Mouse (Mus musculus): ENCODE measurements around the gene Lzic. TPM values are rescaled to one million over a fixed set of nuclear protein-coding genes. Genes with fewer than 3 reads are reported as not detected.

Lzic gene
- total and polyA plus RNA-seq, 3 experiments: 22.3 to 27.7 (median 22.6) TPM

DNA sequence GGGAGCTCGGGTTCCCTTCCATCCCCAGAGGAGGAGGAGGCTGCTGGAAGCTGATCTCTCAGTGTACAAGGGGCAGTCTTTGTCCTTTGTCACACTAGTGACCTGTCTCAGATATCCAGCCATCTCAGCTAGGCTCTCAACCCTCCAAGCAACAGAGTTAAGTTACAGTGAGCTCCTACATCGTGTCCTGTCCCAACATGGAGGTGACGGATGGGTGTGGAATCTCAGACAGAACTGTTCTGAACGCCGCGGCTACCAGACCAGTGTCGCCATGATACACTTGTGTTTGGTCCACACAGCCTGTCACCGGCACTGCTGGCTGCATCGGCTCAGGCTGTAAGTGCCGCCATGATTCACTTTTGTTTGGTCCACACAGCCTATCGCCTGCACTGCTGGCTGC is 8.0 kb upstream of the Lzic start, which contains the start of gene Tmem274:
Gene Tmem274, plus strand, starts transcription at position 301 of the 400 bp plus-strand sequence.
- DNase-seq: no peak

DNA sequence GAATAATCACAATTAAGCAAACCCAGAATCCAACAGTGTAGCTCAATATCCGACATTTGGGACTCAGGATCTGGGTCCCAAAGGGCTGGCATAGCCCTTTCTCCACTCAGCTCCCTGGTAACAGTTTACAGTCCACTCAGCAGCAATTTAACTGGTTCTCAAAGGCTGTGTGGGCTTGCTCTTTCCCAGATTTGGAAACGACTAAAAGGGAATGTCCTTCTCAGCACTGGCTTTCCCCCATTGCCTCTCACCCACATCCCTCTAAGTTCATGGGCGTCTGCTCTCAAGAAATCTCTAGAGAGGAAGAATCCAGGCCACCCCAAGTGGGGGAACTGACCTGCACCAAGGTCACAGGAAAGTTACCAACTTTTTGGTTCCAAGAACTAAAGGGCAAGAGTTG is 463 bp upstream of the Lzic start:
- no peak for DNase-seq

DNA sequence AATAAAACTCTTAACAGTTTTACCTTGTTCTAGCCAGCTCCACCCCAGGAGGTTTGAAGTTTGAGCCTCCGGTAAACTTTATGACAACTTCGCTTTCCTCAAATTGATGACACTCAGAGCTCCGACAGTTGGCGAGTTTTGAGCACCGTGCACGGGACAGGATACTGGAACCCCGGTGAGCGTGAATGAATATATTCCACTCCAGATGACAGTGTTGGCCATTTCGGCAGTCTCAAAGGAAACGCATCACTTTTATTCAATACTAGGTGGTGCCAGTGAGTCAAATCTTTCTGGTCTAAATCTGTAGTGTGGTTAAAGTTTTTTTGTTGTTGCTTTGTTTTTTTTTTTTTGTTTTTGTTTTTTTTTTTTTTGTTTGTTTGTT is 787 bp downstream of the Lzic start:
- peak; percentile 31 for DNase-seq

DNA sequence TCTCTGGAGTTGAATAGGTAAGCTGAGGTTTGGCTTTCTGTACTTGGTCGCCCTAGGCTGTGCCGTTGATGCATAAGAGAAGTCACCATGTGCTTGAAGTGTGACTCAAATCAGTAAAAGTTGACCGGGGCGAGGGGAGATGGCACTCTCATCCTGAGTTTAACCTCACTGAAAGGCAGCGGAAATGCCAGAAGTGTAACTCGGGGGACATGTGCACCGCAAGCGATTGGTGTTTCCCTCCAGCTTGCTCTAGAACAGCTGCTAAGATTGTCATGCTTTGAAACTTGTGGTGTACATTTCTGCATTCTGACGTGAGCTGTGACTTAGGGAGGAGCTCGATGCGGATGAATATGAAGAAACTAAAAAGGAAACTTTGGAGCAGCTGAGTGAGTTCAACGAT is 2.7 kb downstream of the Lzic start:
- no peak for DNase-seq

DNA sequence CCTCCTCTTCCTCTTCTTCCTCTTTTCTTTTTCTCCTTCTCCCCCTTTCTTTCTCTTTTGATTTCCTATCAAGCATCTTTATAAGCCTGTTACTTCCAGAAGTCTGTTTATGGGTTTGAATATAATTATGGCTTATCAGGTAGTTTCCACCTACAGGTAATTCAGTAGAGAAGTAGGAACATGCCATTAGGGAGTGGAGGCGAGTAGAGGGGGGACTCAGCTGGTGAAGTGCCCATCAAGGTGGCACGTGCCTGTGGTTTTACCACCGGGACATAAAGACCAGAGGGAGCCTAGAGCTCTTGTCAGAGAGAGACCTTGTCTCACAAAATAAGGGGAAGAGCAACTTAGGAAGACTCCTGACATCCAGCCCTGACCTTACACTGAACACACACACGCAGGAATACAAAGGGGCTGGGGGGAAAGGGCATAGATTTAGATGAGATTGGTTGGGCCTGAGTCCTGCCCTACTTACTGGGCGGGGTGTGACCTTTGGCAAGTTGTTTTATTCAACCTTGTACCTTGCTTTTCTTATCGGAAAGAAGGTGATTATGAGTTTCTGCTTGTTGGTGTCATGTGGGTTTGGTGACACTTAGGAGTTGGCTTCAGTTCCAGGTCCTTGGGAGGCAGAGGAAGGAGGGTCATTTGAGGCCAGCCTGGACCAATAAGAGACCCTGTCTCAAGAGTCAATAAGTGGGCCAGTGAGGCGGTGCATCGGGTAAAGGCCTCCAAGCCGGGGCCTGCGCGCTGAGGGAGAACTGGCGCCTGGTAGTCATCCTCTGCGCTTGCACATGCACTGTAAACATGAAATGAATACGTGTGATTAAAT is 4.6 kb downstream of the Lzic start:
- no peak for DNase-seq

DNA sequence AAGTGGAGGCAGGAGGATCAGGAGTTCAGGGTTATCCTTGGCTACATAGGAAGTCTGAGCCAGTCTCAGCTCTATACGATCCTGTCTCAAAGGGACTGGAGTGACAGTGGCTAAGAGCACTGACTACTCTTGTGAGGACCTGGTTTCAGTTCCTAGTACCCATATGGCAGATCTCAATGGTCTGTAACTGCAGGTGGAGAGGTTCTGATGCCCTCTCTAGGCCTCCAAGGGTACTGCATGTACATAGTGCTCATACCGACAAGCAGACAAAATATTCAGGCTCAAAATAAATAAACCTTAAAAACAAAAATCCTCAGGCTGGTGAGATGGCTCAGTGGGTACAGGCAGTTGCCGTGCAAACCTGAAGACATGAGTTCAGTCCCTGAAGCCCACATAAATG is 6.1 kb downstream of the Lzic start:
- no peak for DNase-seq

DNA sequence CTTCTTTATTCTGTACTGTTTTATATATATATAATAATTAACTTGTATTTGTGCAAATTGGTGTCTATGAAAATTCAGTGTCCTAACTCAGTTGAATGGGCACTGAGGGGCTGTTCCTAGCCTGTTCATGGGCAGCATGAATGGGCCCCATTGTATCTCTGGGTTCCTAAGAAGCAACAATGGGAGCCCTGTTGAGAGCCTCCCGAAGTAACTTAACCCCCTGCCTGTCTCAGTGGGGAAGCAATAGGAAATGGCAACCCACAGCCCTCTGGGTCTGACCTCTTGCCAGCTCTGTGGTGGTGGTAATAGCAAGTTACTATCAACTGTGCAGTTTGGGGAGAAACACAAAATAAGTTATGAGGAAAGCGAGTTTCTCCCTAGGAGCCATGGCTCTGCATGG is 11.6 kb downstream of the Lzic start:
- DNase-seq: no peak

DNA sequence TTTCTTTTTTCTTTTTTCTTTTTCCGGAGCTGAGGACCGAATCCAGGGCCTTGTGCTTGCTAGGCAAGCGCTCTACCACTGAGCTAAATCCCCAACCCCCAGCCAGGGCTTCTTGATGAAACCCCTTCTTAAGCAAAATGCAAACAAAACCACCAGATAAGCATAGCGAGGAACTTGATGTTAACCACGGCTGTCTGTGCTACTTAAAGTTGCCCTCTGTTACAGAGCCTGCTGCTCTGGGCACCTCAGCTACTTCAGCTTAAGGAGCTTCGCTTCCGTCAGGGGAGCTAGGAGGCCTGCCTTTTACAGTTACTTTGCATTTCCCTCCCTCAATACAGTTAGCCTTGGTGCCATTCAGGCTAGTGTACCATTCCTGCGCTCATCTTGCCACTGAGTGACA is 13.9 kb downstream of the Lzic start:
- DNase-seq: no peak

DNA sequence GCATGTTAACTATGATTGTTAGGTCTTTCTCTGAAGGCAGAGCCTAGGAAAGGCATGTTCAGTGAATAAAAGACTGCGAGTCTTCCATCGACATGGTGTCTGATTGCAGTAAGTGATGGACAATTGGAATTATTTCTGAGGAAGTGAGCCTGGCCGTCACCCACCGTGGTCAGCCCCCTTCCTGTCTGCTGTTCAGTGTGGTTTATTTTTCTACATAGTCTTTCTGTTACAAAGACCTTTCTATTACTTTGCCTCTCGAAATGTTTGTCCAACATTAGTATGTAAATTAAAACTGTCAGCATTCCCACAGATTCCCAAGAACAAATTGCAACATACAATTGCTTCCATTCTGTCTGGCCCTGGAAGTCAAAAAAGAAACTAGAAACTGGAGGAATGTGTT is 14.8 kb downstream of the Lzic start:
- no peak for DNase-seq

DNA sequence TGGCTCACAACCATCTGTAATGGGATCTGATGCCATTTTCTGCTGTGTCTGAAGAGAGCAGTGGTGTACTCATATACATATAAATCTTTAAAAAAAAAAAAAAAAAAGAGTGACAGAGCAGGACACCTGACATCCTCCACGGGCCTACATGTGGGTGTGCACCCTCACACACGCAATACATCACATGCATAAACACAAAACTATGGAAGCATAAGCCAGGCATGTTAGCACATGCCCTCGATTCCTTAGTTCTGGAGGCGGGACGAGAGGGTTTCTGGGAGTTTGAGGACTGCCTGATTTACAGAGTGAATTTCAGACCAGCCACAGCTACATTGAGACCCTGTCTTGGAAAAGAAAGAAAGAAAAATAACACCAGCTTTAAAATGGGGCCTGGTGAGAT is 19.3 kb downstream of the Lzic start:
- no peak for DNase-seq

DNA sequence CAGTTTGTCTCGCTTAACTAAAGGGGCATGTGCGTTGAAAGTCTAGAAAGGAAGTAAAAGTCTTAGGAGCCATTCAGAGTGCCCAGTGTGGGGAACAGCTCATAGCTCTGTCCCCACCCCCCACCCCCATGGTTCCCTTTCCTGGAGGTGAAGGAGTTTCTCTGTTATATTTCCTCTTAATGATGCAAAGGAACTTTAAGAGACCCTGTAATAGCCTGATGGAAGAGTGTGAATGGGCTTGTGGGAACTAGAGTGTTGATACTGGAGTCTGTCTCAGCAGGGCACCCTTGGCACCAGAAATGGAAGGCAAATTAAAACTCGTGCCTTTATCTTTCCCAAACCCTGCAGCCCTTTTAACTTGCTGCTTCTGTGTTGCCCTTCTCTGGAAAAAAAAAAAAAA is 19.8 kb downstream of the Lzic start:
- DNase-seq: no peak

DNA sequence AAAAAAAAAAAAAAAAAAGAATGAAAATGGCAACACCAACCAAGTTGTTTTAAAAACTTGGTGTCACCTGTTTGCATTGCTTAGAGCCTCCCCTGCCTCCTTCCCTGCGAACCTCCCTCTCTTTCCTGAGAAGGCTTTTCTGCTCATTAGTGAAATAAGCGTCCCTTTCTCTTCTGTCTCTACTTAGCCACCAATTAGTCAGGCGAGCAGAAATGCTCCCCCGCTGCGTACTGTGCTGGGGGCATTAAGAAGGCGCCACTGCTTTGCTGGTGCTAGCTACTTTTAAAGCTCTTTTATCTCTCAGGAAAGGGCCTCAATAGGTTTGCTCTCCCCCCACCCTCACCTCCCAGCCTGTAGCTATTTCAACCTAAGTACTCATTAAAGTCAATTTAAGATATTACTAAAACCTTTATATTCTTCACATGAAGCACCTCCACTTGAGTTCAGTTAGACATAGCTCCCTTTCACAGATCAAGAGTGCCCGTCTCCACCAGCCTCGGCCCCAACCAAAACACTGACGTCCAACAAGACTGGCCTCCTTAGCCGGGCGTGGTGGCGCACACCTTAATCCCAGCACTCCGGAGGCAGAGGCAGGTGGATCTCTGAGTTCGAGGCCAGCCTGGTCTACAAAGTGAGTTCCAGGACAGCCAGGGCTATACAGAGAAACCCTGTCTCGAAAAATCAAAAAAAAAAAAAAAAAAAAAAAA is 20.4 kb downstream of the Lzic start:
- no peak for DNase-seq

DNA sequence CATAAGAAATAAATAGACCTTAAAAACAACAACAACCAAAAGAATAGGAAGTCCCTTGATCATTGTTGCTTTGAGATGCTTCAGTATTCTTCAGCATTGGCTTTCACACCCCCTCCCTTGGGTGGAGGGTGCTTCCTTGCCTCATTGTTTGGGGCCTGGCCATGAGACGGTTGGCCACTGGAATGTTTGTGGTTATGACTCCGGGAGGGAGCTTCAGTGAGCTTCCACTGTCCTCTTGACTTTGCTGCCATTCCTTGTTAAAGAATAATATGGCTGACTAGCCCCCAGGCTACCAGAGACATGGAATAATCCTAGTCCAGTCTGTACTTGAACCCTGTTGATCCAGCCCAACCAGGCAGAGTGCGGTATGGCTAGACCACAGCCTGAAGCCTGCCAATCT is 21.9 kb downstream of the Lzic start:
- DNase-seq: no peak

DNA sequence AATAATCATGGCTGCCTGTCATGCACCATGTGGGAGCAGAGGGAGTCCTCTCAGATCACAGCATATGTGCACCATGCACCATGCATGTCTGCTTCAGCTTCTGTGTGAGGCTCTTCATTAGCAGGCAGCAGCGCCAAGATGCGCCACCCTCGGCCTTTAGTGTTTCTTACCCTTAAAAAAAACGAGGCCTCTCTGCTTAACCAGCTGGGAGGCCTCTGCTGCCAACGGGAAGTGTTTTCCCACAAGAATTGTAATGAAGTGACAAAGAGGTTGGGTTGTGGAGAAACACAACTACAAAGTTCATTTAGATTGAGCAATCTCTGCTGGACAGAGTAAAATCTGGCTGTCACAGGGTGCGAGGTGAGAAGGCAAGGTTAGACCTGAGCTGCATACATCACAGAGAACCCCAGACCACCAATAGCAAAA is 26.2 kb downstream of the Lzic start:
- no peak for DNase-seq

DNA sequence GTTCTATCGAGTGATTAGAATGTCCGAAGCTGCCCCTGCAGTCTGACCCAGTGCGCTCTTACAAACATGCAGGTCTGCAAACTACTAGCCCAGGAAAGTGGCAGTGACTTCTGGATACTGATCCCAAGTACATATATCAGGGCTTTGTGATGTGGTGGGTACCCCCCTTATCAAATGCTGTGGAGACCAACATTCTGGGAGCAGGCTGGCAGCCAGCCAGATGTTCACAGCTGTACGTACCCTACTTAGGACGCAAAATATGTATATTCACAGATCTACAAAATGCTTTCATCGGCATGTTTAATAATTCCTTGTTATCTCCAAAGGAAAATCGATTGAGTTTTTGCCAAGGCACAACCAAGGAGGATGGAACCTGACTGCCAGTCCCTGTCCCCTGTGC is 27.0 kb downstream of the Lzic start:
- DNase-seq: no peak

DNA sequence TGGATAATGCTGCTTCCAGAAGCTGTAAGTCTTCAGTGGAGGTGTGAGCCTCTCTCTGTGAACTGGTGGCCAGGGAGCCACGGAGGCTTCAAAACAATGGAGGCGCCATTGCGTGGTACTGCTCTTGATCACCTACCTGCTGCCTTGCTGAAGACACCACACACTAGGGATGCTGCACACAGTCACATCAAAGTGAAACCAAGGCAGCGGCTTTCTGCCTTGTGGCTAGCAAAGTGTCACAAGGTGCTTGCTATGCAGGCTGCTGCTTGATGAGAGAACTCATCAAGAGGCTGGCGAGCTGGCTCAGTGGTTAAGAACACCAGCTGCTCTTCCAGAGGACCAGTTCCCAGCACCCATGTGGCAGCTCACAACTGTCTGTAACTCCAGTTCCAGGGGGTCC is 30.7 kb downstream of the Lzic start:
- no peak for DNase-seq

DNA sequence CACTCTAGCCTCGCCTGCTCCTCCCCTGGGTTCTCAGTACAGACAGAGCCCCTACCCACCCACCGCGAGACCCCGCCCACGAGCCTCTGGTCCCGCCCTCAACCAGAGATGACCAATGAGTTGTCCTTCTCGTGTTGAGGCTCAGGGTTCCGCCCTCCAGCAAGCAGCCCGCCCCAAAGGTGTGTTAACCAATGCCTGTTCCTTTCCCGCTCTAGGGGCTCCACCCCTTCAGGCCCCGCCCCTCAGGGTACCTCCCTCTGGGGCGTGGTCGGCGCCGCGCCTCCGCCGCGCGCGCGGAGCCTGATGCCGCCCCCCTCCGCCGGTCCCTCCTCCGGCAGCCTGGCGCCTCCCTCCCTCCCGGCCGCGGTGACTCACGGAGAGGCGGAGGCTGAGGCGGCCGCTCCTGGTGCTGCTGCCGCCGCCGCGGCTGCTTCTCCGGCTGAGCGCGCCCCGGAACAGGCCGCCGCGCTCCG is 32.9 kb downstream of the Lzic start, which contains the start of gene Ctnnbip1:
Gene Ctnnbip1, plus strand, starts transcription at position 369 of the 473 bp plus-strand sequence.
- peak; percentile 99 for DNase-seq

DNA sequence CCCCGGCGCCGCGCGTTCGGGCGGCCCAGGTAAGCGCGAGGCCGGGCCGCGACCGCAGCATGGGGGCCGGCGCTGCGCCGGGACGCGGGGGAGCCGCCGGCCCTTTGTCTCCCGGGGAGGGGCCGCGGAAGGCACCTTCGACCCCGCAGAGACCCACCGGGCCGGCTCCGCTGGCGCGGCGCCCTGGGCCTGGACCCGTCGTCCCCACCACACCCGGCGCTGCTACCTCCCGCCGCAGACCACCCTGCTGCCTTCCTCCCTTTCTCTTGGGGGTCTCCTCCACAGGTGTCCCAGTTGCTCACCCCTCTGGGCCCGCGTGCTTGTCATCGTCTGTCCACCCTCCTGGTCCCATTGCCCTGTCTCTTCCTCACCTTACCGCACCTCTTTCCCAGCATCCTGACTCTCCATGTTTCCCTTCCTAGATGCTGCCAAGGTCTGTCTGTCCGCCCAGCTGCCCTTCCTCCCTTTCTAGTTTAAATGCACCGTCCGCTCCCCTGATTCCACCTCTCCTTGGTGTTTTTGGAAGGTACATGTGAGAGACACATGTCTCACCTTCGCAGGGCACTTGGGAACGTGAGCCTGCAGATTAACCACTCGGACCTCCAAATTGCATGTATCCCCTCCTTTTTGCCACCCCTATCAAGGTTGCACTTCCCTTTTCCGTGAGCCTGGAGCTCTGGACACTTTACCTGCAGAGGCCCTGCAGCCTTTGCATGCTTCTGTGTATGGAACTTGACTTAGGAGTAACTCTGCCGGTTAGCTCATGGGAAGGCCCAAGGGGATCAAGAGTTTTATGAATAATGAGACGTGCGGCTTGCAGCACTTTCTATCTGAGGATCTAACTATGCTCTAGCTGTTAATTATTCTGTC is 33.6 kb downstream of the Lzic start:
- DNase-seq: no peak

DNA sequence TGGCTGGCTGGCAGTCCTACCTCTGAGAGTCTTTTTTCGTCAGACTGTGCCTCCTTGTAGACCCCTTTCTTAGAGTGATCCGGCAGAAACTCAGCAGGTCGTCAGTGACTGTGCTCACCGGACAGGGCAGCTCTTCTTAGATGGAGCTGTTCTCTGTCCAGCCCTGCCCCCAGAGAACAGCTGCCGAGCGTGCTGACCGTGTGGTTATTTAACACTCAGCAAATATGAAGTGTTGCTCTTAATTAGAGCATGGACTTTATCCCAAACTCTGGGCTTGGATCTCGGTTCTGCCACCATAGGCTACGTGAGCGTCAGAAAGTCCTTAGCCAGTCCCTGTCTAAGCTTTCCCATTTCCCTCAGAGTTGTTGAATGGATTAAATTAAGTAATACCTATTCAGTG is 36.2 kb downstream of the Lzic start:
- no peak for DNase-seq

DNA sequence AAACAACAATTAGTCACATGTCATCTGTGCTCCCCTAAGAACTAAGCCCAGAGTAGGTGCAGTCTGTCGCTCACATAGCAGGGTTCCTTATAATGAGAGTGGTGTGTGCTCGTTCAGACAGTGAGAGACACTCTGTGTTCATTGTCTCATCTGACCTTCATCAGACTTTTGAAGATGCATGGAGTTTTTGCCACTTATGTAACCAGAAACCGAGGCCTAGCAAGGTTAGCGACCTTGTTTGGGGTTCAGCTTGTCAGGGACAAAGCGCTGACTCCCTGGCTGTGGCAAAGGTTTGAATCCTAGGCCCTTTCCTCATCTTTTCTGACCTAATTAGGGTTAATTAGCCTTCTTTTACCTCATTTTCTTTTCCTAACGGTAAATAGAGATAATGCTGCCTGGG is 38.9 kb downstream of the Lzic start:
- DNase-seq: peak; percentile 54

DNA sequence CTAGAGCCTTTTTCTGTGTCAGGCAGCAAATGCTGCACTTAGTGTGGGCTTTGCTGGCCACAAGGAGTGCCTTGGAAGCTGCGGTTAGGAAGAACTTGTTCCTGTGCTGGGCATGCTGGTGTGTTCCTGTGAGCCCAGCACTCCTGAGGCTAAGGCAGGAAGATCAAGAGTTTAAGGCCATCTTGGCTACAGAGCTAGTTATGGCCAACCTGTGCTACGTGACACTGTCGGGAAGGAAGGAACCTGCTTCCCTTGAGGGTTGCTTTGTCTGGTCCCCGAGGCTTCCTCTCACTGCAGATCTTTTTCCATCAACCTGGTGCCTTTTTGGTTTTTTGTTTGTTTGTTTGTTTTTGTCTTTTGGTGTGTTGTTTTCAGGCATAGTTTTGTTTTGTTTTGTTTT is 40.1 kb downstream of the Lzic start:
- DNase-seq: no peak

DNA sequence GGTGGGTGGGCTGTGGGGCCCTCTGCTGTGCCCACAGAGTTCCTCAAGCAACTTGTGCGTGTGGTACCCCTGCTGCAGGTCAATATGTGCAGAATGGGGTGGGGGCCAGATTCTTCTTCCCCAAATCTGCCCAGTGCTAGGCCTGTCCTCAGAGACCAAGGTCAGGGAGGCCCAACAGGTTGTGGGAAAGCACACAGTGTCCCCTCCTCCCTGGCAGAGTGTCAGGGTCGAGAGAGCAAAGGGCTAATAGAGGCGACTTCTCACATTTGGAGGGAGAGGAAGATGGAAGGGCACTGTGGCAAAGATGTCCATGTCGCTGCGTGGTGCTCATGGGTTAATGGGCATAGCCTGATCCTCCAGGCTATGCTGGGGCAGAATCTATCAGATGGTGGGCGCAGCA is 40.8 kb downstream of the Lzic start:
- no peak for DNase-seq

DNA sequence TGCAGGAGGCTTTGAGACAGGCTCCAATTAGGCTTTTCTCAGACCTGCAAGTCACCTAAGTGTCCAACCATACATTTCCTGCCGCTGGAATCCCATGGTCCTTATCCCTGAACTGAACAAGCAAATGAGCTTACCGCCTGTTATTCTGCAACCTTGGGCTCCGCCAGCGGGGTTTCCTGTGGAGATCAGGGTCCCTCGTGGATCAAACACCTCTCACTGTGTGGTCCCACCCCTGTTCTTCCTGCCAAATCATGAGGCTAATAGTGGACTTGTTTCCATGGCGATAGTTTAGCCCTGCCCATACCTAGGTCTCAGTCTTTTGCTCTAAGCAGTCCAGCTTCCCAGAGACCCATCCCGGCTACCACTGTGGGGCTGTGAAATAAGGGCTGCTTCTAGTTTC is 41.3 kb downstream of the Lzic start:
- no peak for DNase-seq

All from adrenal gland, adult 2 months (tissue).